13 mouse cellular contexts compared by ENCODE assay signal in the genomic region with DNA sequence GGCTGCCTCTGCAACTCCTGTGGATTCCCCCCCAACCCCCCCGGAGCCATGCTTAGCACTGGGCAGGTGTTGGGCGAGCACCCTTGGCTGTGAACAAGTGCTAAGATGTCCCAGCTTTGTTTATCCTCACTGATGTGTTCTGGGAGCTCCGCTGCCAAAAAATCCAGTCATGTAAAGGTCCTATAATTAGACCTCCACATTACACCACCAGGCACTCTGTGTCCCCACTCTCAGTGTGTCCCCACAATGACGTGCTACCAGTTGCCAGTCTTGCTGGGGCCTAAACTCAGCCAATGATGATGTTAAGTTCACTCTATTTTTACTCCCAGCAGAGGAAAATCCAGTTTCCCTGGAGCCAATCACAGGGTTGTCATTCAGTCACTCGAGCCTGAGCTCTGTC. TPM values are rescaled to one million over a fixed set of nuclear protein-coding genes. Genes with fewer than 3 reads are reported as not detected.
DNase-seq lines count a peak whose midpoint lies in the region; ATAC-seq and TF ChIP-seq lines count a peak whose summit lies in the region.
"Had no signal": no experiment of that assay in that cellular context is flagged by ENCODE, and none has a peak within 500 bp of the region (broad histone marks: within the 10 kb centered on the region; RNA-seq: fewer than 3 reads in every experiment).

No protein-coding gene starts in this region.

- no peak overlapping the region for H3K9ac ChIP-seq in forebrain, embryonic 14.5 days (ENCODE audit: low read length)
- no peak overlapping the region for H3K9ac ChIP-seq in forebrain, embryonic 13.5 days
- H3K9ac ChIP-seq in heart, embryonic 16.5 days (ENCODE audit: low read length), result no peak overlapping the region; the same call in 1 of the 2 replicates
- no peak overlapping the region for H3K9ac ChIP-seq in midbrain, postnatal 0 days (replicated peaks; ENCODE audit: low read length, poor library complexity, severe bottlenecking)
- H3K9ac ChIP-seq in hindbrain, postnatal 0 days (replicated peaks; ENCODE audit: low read length), result no peak overlapping the region
- H3K9ac ChIP-seq: hindbrain, embryonic 15.5 days; liver, embryonic 15.5 days had no signal

- no peak overlapping the region for H3K4me3 ChIP-seq in forebrain, embryonic 14.5 days (ENCODE audit: low read depth, low read length)
- no peak overlapping the region for H3K4me3 ChIP-seq in forebrain, embryonic 13.5 days
- no peak overlapping the region for H3K4me3 ChIP-seq in heart, embryonic 16.5 days (ENCODE audit: low read length)
- no peak overlapping the region for H3K4me3 ChIP-seq in midbrain, postnatal 0 days (ENCODE audit: low read depth, low read length)
- H3K4me3 ChIP-seq in hindbrain, postnatal 0 days (ENCODE audit: low read length), result no peak overlapping the region
- H3K4me3 ChIP-seq: hindbrain, embryonic 15.5 days; liver, embryonic 15.5 days had no signal

- no peak overlapping the region for H3K4me2 ChIP-seq in forebrain, embryonic 14.5 days (ENCODE audit: low read length)
- H3K4me2 ChIP-seq in forebrain, embryonic 13.5 days, result no peak overlapping the region
- H3K4me2 ChIP-seq in heart, embryonic 16.5 days (ENCODE audit: low read depth, low read length), result no peak overlapping the region
- H3K4me2 ChIP-seq in midbrain, postnatal 0 days (ENCODE audit: low read depth, low read length, poor library complexity, severe bottlenecking), result no peak overlapping the region
- H3K4me2 ChIP-seq in hindbrain, postnatal 0 days (ENCODE audit: low read depth, low read length), result no peak overlapping the region
- H3K4me2 ChIP-seq: hindbrain, embryonic 15.5 days; liver, embryonic 15.5 days had no signal

- no peaks in the 10 kb centered on the region for H3K36me3 ChIP-seq in forebrain, embryonic 14.5 days (ENCODE audit: control insufficient read depth, insufficient read depth, low read length)
- no peaks in the 10 kb centered on the region for H3K36me3 ChIP-seq in forebrain, embryonic 13.5 days (ENCODE audit: poor library complexity, severe bottlenecking)
- H3K36me3 ChIP-seq in heart, embryonic 16.5 days (ENCODE audit: control insufficient read depth, insufficient read depth), result no peaks in the 10 kb centered on the region
- no peaks in the 10 kb centered on the region for H3K36me3 ChIP-seq in midbrain, postnatal 0 days (ENCODE audit: insufficient read depth, low read length)
- no peaks in the 10 kb centered on the region for H3K36me3 ChIP-seq in hindbrain, postnatal 0 days (ENCODE audit: insufficient read depth, low read length)
- H3K36me3 ChIP-seq: hindbrain, embryonic 15.5 days; liver, embryonic 15.5 days had no signal

- no peaks in the 10 kb centered on the region for H3K4me1 ChIP-seq in forebrain, embryonic 14.5 days (ENCODE audit: control insufficient read depth, insufficient read depth, low read length)
- H3K4me1 ChIP-seq in forebrain, embryonic 13.5 days, result no peaks in the 10 kb centered on the region
- H3K4me1 ChIP-seq in heart, embryonic 16.5 days (ENCODE audit: control insufficient read depth, insufficient read depth, low read length), result peaks cover 20% of the 10 kb centered on the region
- no peaks in the 10 kb centered on the region for H3K4me1 ChIP-seq in midbrain, postnatal 0 days (ENCODE audit: insufficient read depth, low read length)
- H3K4me1 ChIP-seq in hindbrain, postnatal 0 days (ENCODE audit: insufficient read depth, low read length), result no peaks in the 10 kb centered on the region
- H3K4me1 ChIP-seq: hindbrain, embryonic 15.5 days; liver, embryonic 15.5 days had no signal

- no peaks in the 10 kb centered on the region for H3K9me3 ChIP-seq in forebrain, embryonic 14.5 days (replicated peaks; ENCODE audit: control insufficient read depth, low read length)
- H3K9me3 ChIP-seq in forebrain, embryonic 13.5 days (replicated peaks), result no peaks in the 10 kb centered on the region
- H3K9me3 ChIP-seq in heart, embryonic 16.5 days (replicated peaks; ENCODE audit: control insufficient read depth, low read length), result no peaks in the 10 kb centered on the region
- H3K9me3 ChIP-seq in midbrain, postnatal 0 days (ENCODE audit: low read length), result no peaks in the 10 kb centered on the region
- no peaks in the 10 kb centered on the region for H3K9me3 ChIP-seq in hindbrain, postnatal 0 days (ENCODE audit: low read length)
- H3K9me3 ChIP-seq: hindbrain, embryonic 15.5 days; liver, embryonic 15.5 days had no signal

- no peak overlapping the region for H3K27ac ChIP-seq in forebrain, embryonic 14.5 days (ENCODE audit: low read depth, low read length)
- H3K27ac ChIP-seq in forebrain, embryonic 13.5 days, result no peak overlapping the region
- H3K27ac ChIP-seq in heart, embryonic 16.5 days (ENCODE audit: low read length), result peak overlapping the region; percentile 92
- no peak overlapping the region for H3K27ac ChIP-seq in midbrain, postnatal 0 days (ENCODE audit: low read depth, low read length)
- H3K27ac ChIP-seq in hindbrain, postnatal 0 days, result no peak overlapping the region
- H3K27ac ChIP-seq: hindbrain, embryonic 15.5 days; liver, embryonic 15.5 days had no signal

- 39% methylated on average over 5 of the region's 5 CpGs for WGBS in forebrain, embryonic 14.5 days
- 72% methylated on average over 5 of the region's 5 CpGs for WGBS in forebrain, embryonic 13.5 days
- WGBS in heart, embryonic 16.5 days, result 28% methylated on average over 5 of the region's 5 CpGs
- 72% methylated on average over 5 of the region's 5 CpGs for WGBS in midbrain, postnatal 0 days
- WGBS in hindbrain, postnatal 0 days, result 70% methylated on average over 5 of the region's 5 CpGs

- no peaks in the 10 kb centered on the region for H3K27me3 ChIP-seq in forebrain, embryonic 14.5 days (replicated peaks; ENCODE audit: control insufficient read depth, insufficient read depth, low read length)
- H3K27me3 ChIP-seq in forebrain, embryonic 13.5 days, result no peaks in the 10 kb centered on the region
- no peaks in the 10 kb centered on the region for H3K27me3 ChIP-seq in heart, embryonic 16.5 days (ENCODE audit: control insufficient read depth, insufficient read depth, low read length)
- H3K27me3 ChIP-seq in midbrain, postnatal 0 days (ENCODE audit: insufficient read depth, low read length), result no peaks in the 10 kb centered on the region; the same call in 1 of the 2 replicates
- H3K27me3 ChIP-seq in hindbrain, postnatal 0 days (ENCODE audit: insufficient read depth, low read length), result no peaks in the 10 kb centered on the region
- H3K27me3 ChIP-seq: hindbrain, embryonic 15.5 days; liver, embryonic 15.5 days had no signal

- DNase-seq in forebrain, embryonic 14.5 days (ENCODE audit: low spot score), result peak; percentile 43
- DNase-seq in frontal cortex, postnatal 36 days (ENCODE audit: low spot score in 2 of 2), result peak; percentile 53 to 68
- DNase-seq in left cerebral cortex, postnatal 10 days (ENCODE audit: extremely low spot score in 1 of 2, low spot score in 2 of 2), result peak; percentile 23 to 35
- DNase-seq in midbrain, postnatal 0 days (ENCODE audit: low spot score), result no peak
- DNase-seq in hindbrain, postnatal 0 days (ENCODE audit: low spot score), result no peak
- DNase-seq in spleen, postnatal 14 days (ENCODE audit: low spot score in 2 of 2), result no peak
- DNase-seq: adrenal gland, postnatal 10 days; cerebellum, adult 9-10 months; kidney, postnatal 25 days had no signal

- no peak for TF ChIP-seq CTCF in midbrain, postnatal 0 days (IDR thresholded peaks at IDR 0.05)
- TF ChIP-seq CTCF in hindbrain, postnatal 0 days (IDR thresholded peaks at IDR 0.05; ENCODE audit: low read depth), result no peak

- intact Hi-C loops in left cerebral cortex, postnatal 10 days (cut with DNase I), result no loop called here

- ATAC-seq in forebrain, embryonic 14.5 days, result peak; percentile 58; the same call in 1 of the 2 replicates
- no peak for ATAC-seq in forebrain, embryonic 13.5 days
- ATAC-seq in heart, embryonic 16.5 days (replicated peaks; ENCODE audit: extremely low read depth, insufficient read depth, low FRiP score), result peak; percentile 98
- no peak for ATAC-seq in midbrain, postnatal 0 days (ENCODE audit: low FRiP score)
- ATAC-seq in hindbrain, postnatal 0 days, result no peak

RNA-seq across cellular contexts. Expression of gene Smyd2, which starts 38.3 kb away (rescaled TPM):
- 63.9 and 70.5 TPM in 2 replicates for polyA plus RNA-seq in forebrain, embryonic 14.5 days (2014; fragmentation: Nextera tagmentation; extraction: Ambion mirVana)
- polyA plus RNA-seq in forebrain, embryonic 13.5 days (2015; fragmentation: Nextera tagmentation; extraction: Ambion mirVana), result 41.9 and 44.9 TPM in 2 replicates
- polyA plus RNA-seq in heart, embryonic 16.5 days (2015; fragmentation: Nextera tagmentation; extraction: Ambion mirVana), result 244 and 255 TPM in 2 replicates
- 100 to 1,000 TPM; 127 to 133 TPM for total RNA-seq in left cerebral cortex, postnatal 10 days (2021)
- 62.3 and 66.3 TPM in 2 replicates for total RNA-seq in midbrain, postnatal 0 days (2014; rRNA removed)
- polyA plus RNA-seq in midbrain, postnatal 0 days (2015; fragmentation: Nextera tagmentation; extraction: Ambion mirVana), result 88.7 and 91.9 TPM in 2 replicates
- 52.0 and 61.9 TPM in 2 replicates for total RNA-seq in hindbrain, postnatal 0 days (2014; rRNA removed)
- 81.1 and 81.8 TPM in 2 replicates for polyA plus RNA-seq in hindbrain, postnatal 0 days (2015; fragmentation: Nextera tagmentation; extraction: Ambion mirVana)

Comparison
In these comparisons a context has a peak if more than half of its experiments do, and no peak if none do; other contexts are left out.
1. ATAC-seq: peak in forebrain, embryonic 14.5 days (single experiment) and heart, embryonic 16.5 days (single experiment); none in forebrain, embryonic 13.5 days (single experiment), midbrain, postnatal 0 days (single experiment) and hindbrain, postnatal 0 days (single experiment).
2. DNase-seq: peak in forebrain, embryonic 14.5 days (single experiment), frontal cortex, postnatal 36 days (2 of 2) and left cerebral cortex, postnatal 10 days (2 of 2); none in midbrain, postnatal 0 days (single experiment), hindbrain, postnatal 0 days (single experiment) and spleen, postnatal 14 days (0 of 2).